Mouse (Mus musculus) forebrain, embryonic 10.5 days (tissue): ENCODE data around the gene Nr1i3. TPM values are rescaled to one million over a fixed set of nuclear protein-coding genes. Genes with fewer than 3 reads are reported as not detected.

ENCODE experiments used
- DNase-seq: peaks from one replicate; pipeline ENCODE4 v3.0.0-alpha.2; 2017; ENCODE audit warnings: low spot score; ENCODE audit errors: extremely low spot score
- H3K27ac ChIP-seq: fragments of 300-500 bp; sonication (generic); 2 replicates; pipeline ENCODE4 v1.5.1; 2016; ENCODE audit warnings: mild to moderate bottlenecking
- H3K27me3 ChIP-seq: fragments of 300-500 bp; sonication (generic); 2 replicates; pipeline ENCODE4 v1.6.1; 2016; ENCODE audit warnings: mild to moderate bottlenecking; ENCODE audit not compliant: poor library complexity, severe bottlenecking
- H3K36me3 ChIP-seq: fragments of 300-500 bp; sonication (generic); replicated peaks from 2 replicates; pipeline ENCODE4 v1.6.1; 2016; ENCODE audit warnings: mild to moderate bottlenecking, moderate library complexity
- H3K4me1 ChIP-seq: fragments of 300-500 bp; sonication (generic); 2 replicates; pipeline ENCODE4 v1.6.1; 2016
- H3K4me3 ChIP-seq: fragments of 300-500 bp; sonication (generic); 2 replicates; pipeline ENCODE4 v1.5.1; 2016; ENCODE audit warnings: mild to moderate bottlenecking, moderate library complexity
- H3K9me3 ChIP-seq: fragments of 300-500 bp; sonication (generic); 2 replicates; pipeline ENCODE4 v1.6.1; 2016; ENCODE audit warnings: mild to moderate bottlenecking, moderate library complexity
- WGBS: fragments of 180-500 bp; shearing (Covaris S2); methylation state at CpG from one replicate; pipeline ENCODE4 v1.1.7; 2016; 5-methylcytosine and 5-hydroxymethylcytosine counted together
- polyA plus RNA-seq: library from polyadenylated mRNA; unstranded; fragments of >200 nt; fragmentation: Nextera tagmentation; extraction: Ambion mirVana; gene quantifications from 2 replicates; pipeline ENCODE4 v1.2.1, GENCODE M21; 2016

Gene Nr1i3
- polyA plus RNA-seq, 1 experiment from 2014 or later: 0.24 TPM

DNA sequence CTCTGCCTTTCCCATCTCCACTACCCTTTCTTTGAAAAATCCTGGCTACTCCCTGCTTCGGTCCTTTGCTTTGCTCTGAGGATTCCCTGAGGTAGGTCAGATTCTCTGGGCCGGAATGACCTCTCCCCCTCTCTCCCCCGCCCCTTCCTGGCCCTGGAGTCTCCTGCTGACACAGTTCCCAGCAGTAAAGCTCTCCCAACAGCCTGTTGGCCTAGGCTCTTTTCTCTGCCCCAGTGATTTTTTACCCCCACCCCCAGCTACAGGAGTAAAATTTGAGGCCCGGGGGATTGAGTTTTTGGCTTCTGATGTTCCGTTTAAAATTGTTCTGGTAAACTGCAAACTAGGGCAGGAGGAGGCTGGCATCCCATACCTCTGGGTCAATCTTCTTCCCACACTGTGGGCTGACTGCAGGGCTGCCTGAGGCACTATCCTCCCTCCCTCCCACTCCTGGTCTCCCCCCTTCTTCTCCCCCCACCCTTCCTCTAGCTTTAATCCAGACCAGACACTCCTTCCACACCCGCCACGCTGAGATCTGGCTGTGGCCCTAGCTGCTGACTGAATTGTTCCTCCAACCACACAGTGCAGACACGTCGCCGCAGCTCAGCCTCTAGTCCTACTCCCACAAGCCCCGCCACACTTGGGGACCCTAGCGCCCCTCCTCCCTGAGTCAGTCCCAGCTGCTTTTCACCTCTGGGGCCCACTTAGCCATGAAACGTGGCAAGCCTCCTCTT lies 38.0 kb downstream of the Nr1i3 start:
- WGBS: 3% methylated on average over 13 of the region's 13 CpGs
- H3K4me3 ChIP-seq: peak overlapping the region; percentile 53
- peak; percentile 56 for DNase-seq
- peak overlapping the region; percentile 87 for H3K27ac ChIP-seq
- H3K36me3 ChIP-seq: peaks cover 37% of the 10 kb centered on the region
- H3K4me1 ChIP-seq: peaks cover 65% of the 10 kb centered on the region
- peaks cover 14% of the 10 kb centered on the region for H3K27me3 ChIP-seq
- no peaks in the 10 kb centered on the region for H3K9me3 ChIP-seq

DNA sequence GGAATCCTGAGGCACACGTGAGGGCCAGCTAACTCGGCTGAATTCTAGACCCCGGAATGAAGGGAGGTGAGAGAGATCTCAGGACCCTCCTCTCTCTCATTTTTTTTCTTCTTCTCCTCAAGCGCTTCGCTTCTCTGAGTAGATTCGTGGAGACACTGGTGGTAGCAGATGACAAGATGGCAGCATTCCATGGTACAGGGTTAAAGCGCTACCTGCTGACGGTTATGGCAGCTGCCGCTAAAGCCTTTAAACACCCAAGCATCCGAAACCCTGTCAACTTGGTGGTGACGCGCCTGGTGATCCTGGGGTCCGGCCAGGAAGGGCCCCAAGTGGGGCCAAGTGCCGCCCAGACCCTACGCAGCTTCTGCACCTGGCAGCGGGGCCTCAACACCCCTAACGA lies 38.6 kb downstream of the Nr1i3 start:
- peaks cover 40% of the 10 kb centered on the region for H3K36me3 ChIP-seq
- H3K4me3 ChIP-seq: peak overlapping the region; percentile 53
- 42% methylated on average over 17 of the region's 17 CpGs for WGBS
- H3K27ac ChIP-seq: peak overlapping the region; percentile 87
- DNase-seq: no peak
- H3K9me3 ChIP-seq: no peaks in the 10 kb centered on the region
- H3K27me3 ChIP-seq: peaks cover 14% of the 10 kb centered on the region
- peaks cover 64% of the 10 kb centered on the region for H3K4me1 ChIP-seq

DNA sequence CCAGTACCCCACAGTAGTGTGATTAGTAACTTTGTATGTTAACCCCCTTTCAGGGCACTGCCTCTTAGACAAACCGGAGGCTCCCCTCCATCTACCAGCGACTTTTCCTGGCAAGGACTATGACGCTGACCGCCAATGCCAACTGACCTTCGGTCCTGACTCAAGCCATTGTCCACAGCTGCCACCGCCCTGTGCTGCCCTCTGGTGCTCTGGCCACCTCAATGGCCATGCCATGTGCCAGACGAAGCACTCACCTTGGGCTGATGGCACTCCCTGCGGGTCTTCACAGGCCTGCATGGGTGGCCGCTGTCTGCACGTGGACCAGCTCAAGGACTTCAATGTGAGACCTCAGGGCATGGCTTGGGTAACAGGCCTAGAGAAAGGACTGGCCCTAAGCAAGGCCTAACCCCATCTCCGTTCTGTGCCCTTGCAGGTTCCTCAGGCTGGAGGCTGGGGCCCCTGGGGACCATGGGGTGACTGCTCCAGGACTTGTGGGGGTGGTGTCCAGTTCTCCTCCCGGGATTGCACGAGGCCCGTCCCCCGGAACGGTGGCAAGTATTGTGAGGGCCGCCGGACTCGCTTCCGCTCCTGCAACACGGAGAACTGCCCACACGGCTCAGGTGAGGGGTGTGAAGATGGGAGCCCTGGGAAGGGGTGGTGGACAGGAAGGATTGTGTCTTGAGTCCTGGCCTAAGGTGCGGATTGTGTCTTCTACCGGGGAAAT lies 42.5 kb downstream of the Nr1i3 start:
- Histone ChIP-seq H3K4me1 (peaks cover 26% of the 10 kb centered on the region), H3K27me3 (peaks cover 12% of the 10 kb centered on the region), H3K36me3 (peaks cover 56% of the 10 kb centered on the region), H3K4me3 (no peak overlapping the region), H3K27ac (0 out of 2 replicates have a peak overlapping the region, but pooled peaks have one; percentile 0), H3K9me3 (no peaks in the 10 kb centered on the region)
- no peak for DNase-seq
- WGBS: 92% methylated on average over 24 of the region's 24 CpGs

DNA sequence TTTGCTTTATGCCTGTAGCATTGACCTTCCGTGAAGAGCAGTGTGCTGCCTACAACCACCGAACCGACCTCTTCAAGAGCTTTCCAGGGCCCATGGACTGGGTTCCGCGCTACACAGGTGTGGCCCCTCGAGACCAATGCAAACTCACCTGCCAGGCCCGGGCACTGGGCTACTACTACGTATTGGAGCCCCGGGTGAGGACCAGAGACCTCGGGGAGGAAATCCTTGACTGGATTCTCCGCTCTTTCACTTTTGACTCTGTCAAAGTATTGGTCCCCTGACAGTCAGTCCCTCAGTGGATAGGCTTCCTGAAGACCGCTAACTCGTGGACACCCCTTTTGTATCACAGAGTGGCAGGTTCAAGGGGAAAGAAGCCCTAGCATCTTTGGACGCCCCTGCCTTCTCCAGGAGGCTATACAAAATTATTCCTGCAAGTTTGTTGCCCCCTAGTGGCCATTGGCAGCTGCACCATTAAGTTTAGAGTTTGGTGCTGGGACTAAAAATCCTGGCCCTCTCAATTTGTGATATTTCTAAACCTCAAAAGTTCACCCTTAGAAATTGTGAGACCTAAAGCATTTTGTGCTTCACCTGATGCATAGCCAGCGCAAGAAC lies 43.3 kb downstream of the Nr1i3 start:
- 69% methylated on average over 15 of the region's 15 CpGs for WGBS
- H3K4me1 ChIP-seq: peaks cover 19% of the 10 kb centered on the region
- H3K9me3 ChIP-seq: no peaks in the 10 kb centered on the region
- peaks cover 56% of the 10 kb centered on the region for H3K36me3 ChIP-seq
- H3K27ac ChIP-seq: no peak overlapping the region
- H3K27me3 ChIP-seq: peaks cover 11% of the 10 kb centered on the region; the same call in 1 of the 2 replicates
- peak; percentile 60 for DNase-seq
- no peak overlapping the region for H3K4me3 ChIP-seq

DNA sequence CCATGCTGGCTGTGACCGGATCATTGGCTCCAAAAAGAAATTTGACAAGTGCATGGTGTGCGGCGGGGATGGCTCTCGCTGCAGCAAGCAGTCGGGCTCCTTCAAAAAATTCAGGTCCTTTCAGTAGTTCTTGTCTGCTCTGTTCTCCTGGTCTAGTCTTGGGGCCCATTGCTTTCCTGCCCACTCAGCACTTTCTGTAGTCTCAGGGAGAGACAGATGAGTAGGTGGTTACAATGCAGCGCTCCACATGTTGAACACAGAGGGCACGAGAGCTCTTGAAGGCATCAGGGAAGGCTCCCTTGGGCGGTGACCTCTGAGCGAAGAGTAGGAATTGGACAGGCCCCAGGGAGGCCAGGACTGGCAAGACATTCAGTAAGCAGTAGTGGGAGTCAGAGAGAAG lies 44.0 kb downstream of the Nr1i3 start:
- Histone ChIP-seq H3K9me3 (no peaks in the 10 kb centered on the region), H3K4me1 (peaks cover 19% of the 10 kb centered on the region), H3K27me3 (peaks cover 8% of the 10 kb centered on the region; the same call in 1 of the 2 replicates), H3K27ac (no peak overlapping the region), H3K36me3 (peaks cover 53% of the 10 kb centered on the region), H3K4me3 (no peak overlapping the region)
- WGBS: 91% methylated on average over 9 of the region's 9 CpGs
- no peak for DNase-seq

DNA sequence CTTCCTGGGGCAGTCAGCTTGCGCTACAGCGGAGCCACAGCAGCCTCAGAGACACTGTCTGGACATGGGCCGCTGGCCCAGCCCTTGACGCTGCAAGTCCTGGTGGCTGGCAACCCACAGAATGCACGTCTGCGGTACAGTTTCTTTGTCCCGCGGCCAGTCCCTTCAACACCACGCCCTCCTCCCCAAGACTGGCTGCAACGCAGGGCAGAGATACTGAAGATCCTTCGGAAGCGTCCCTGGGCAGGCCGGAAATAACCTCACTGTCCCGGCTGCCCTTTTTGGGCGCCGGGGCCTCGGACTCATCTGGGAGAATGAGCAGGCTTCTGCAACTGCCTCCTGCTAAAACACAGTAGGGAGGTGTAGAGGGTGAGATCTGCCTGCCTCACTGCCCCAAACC lies 45.2 kb downstream of the Nr1i3 start:
- H3K27ac ChIP-seq: no peak overlapping the region
- WGBS: 86% methylated on average over 17 of the region's 17 CpGs
- H3K9me3 ChIP-seq: no peaks in the 10 kb centered on the region
- H3K27me3 ChIP-seq: 0 out of 2 replicates have a peak, but pooled peaks cover 3% of the 10 kb centered on the region
- H3K4me3 ChIP-seq: no peak overlapping the region
- peaks cover 22% of the 10 kb centered on the region for H3K4me1 ChIP-seq
- H3K36me3 ChIP-seq: peaks cover 44% of the 10 kb centered on the region
- no peak for DNase-seq

DNA sequence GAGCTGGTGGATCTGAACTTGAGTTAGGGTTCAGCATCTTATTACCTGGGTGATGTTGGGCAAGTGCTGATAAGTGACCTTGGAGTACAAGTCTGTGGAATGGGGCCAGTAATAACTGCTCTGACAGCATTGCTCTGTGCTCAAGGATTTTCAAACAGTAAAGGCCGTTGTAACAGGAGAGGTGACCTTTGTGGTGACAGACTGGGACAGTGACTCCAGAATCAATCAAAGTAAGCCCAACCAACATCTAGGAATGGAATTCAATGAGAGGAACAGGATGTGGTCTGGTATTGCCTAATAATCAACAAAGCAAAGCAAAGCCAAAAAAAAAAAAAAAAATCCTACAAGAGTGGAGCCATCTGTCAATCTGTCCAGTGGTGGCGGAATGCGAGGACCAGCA lies 46.5 kb downstream of the Nr1i3 start:
- Histone ChIP-seq H3K4me3 (no peak overlapping the region), H3K9me3 (no peaks in the 10 kb centered on the region), H3K4me1 (peaks cover 22% of the 10 kb centered on the region), H3K27me3 (0 out of 2 replicates have a peak, but pooled peaks cover 3% of the 10 kb centered on the region), H3K36me3 (peaks cover 31% of the 10 kb centered on the region), H3K27ac (no peak overlapping the region)
- no peak for DNase-seq
- WGBS: 90% methylated on average over 3 of the region's 3 CpGs

DNA sequence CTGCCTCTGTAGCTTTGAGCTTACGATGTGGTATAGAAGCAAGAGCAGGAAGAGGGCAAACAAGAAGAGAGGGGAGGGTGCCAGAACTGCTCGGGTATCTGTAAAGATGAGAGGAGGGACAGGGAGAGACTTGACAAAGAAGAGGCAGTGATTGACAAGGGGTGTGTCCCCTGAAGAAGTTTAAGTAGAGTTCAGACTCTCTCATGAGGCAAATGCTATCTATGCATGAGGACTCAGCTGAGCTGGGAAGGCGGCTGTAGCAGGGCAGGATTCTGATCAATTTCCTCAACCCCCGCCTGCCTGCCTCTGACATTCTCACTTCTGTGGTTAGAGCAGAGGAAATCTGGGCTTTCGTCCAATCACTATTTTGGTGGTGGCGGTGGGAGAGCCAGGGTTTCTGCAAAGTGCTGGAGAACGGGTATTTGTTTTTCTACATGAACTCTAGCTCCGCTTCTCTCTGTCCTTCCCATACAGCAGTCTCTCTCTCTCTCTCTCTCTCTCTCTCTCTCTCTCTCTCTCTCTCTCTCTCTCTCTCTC lies 48.9 kb downstream of the Nr1i3 start:
- peak overlapping the region; percentile 76 for H3K27ac ChIP-seq
- H3K36me3 ChIP-seq: peaks cover 14% of the 10 kb centered on the region
- 0 out of 2 replicates have a peak, but pooled peaks cover 3% of the 10 kb centered on the region for H3K27me3 ChIP-seq
- no peak for DNase-seq
- WGBS: 12% methylated on average over 8 of the region's 8 CpGs
- H3K4me1 ChIP-seq: peaks cover 19% of the 10 kb centered on the region
- H3K4me3 ChIP-seq: peak overlapping the region; percentile 43
- no peaks in the 10 kb centered on the region for H3K9me3 ChIP-seq

DNA sequence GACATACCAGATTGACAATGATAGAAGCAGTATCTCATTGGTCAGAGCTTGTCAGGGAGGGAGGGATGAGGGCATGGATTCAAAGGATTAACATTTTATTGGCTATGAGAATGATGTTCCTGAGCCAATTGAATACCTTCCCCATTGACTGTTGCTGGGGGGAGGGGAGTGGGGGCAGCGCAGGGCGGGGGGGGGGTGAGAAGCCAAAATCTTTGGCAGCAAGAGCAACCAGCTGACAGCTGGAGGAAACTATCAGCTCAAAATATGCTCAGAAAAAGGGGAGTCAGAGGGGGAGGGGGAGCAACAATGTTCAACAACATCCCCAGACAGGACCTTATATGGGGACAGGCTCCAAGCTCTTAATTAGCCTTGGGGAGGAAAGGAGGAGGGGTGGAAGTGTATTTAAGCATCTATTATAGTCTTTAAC lies 49.4 kb downstream of the Nr1i3 start:
- Histone ChIP-seq H3K4me3 (peak overlapping the region; percentile 43), H3K27ac (peak overlapping the region; percentile 76), H3K4me1 (peaks cover 19% of the 10 kb centered on the region), H3K9me3 (no peaks in the 10 kb centered on the region), H3K27me3 (0 out of 2 replicates have a peak, but pooled peaks cover 3% of the 10 kb centered on the region), H3K36me3 (peaks cover 9% of the 10 kb centered on the region)
- DNase-seq: no peak
- WGBS: 8% methylated on average over 2 of the region's 2 CpGs

DNA sequence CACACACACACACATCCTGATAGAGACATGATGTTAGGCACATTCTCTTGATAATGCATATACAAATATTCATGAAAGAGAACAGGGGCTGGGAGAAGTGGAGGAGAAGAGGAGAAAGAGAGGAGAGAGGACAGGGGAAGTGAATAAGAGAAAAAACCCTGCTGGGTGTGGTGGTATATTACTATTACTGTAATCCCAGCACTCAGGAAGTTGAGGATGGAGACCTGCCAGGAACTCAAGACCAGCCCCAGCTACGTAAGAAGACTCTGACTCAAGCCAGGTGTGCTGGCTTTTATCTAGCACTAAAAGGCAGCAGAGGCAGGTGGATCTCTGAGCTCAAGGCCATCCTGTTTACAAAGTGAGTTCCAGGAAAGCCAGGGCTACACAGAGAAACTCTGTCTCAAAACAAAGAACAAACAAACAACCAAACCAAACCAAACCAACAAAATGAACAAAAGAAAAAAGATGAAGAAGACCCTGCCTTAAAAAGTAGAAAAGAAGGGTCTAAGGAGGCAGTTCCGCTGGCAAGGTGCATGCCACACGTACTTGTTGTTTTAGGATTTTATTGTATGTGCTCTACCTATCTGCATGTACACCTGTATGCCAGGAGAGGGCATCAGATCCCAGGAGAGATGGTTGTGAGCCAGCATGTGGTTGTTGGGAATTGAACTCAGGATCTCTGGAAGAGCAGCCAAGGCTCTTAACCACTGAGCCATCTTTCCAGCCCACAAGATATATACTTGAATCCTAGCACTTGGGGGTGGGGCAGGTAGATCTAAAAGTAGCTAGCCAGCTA lies 50.1 kb downstream of the Nr1i3 start:
- DNase-seq: no peak
- H3K27me3 ChIP-seq: 0 out of 2 replicates have a peak, but pooled peaks cover 3% of the 10 kb centered on the region
- H3K4me1 ChIP-seq: peaks cover 19% of the 10 kb centered on the region
- peak overlapping the region; percentile 43; the same call in 1 of the 2 replicates for H3K4me3 ChIP-seq
- WGBS: 83% methylated on average over 3 of the region's 3 CpGs
- H3K9me3 ChIP-seq: no peaks in the 10 kb centered on the region
- peak overlapping the region; percentile 76 for H3K27ac ChIP-seq
- peaks cover 5% of the 10 kb centered on the region for H3K36me3 ChIP-seq

DNA sequence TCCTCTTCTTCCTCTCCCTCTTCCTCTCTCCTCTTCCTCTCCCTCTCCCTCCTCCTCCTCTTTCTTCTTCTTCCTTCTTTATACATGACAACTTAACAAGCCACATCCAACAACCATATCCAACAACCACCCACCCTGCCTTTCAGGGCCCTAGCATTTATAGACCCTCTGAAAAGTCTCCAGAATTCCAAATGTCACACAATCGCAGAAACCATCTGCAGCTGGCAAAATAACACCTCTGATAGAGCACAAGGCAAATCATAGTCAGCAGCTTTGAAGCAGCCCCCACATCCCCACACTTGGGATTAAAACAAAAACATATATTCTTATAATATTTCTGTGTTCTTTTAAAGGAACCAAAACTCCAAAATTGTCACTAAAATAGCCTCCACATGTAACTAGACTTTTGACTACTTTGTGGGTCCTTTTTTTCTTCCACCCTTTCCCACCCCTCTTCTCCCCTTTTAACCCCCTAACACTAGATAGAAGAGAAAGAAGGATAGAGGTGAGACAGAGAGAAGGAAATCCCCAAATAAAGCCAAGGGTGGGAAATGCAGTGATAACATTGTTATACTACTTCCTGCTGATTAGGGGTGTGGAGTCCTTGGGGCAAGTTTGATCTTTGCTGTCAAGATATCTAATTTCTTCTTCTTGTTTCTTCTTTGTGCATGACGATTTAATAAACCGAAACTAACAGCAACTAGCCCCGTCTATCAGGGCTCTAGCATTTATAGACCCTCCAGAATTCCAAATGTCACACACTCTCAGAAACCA lies 52.4 kb downstream of the Nr1i3 start:
- no peak for DNase-seq
- 77% methylated on average over 4 of the region's 4 CpGs for WGBS
- Histone ChIP-seq H3K9me3 (no peaks in the 10 kb centered on the region), H3K4me3 (no peak overlapping the region), H3K27ac (no peak overlapping the region), H3K4me1 (peaks cover 32% of the 10 kb centered on the region), H3K27me3 (no peaks in the 10 kb centered on the region), H3K36me3 (no peaks in the 10 kb centered on the region)
